Mouse (Mus musculus) intestine, postnatal 0 days (tissue): Measurements from ENCODE around the gene Dcp1b. TPM values are rescaled to one million over a fixed set of nuclear protein-coding genes. Genes with fewer than 3 reads are reported as not detected.

Source experiments
- ATAC-seq: fragments of 200-750 bp; cut with Nextera tagmentation; 2 replicates; pipeline ENCODE4 v1.8.0; 2017; ENCODE audit warnings: mild to moderate bottlenecking, moderate TSS enrichment, moderate library complexity
- H3K27ac ChIP-seq: fragments of 300-500 bp; sonication (generic); 2 replicates; pipeline ENCODE4 v1.5.1; 2014; ENCODE audit warnings: mild to moderate bottlenecking, low read depth, low read length, moderate library complexity
- H3K27me3 ChIP-seq: fragments of 300-500 bp; sonication (generic); replicated peaks from 2 replicates; pipeline ENCODE4 v1.6.1; 2014; ENCODE audit warnings: low read length, mixed read lengths; ENCODE audit not compliant: control insufficient read depth, insufficient read depth
- H3K36me3 ChIP-seq: fragments of 300-500 bp; sonication (generic); 2 replicates; pipeline ENCODE4 v1.6.1; 2014; ENCODE audit warnings: mild to moderate bottlenecking, moderate library complexity; ENCODE audit not compliant: control insufficient read depth, insufficient read depth
- H3K4me1 ChIP-seq: fragments of 300-500 bp; sonication (generic); replicated peaks from 2 replicates; pipeline ENCODE4 v1.6.1; 2014; ENCODE audit warnings: antibody characterized with exemption, low read length, mixed read lengths; ENCODE audit not compliant: control insufficient read depth, insufficient read depth
- H3K4me2 ChIP-seq: fragments of 300-500 bp; sonication (generic); replicated peaks from 2 replicates; pipeline ENCODE4 v1.6.1; 2014; ENCODE audit warnings: low read depth, mild to moderate bottlenecking, moderate library complexity
- H3K4me3 ChIP-seq: fragments of 300-500 bp; sonication (generic); 2 replicates; pipeline ENCODE4 v1.5.1; 2014; ENCODE audit warnings: low read depth, low read length
- H3K9ac ChIP-seq: fragments of 300-500 bp; sonication (generic); 2 replicates; pipeline ENCODE4 v1.6.1; 2014; ENCODE audit warnings: mild to moderate bottlenecking, low read depth, low read length
- H3K9me3 ChIP-seq: fragments of 300-500 bp; sonication (generic); 2 replicates; pipeline ENCODE4 v1.6.1; 2016; ENCODE audit warnings: mixed run types; ENCODE audit not compliant: control insufficient read depth
- CTCF ChIP-seq: sonication (generic); IDR thresholded peaks from 2 replicates; pipeline ENCODE4 v1.5.1; 2016; ENCODE audit warnings: low read depth, mild to moderate bottlenecking, control low read depth, antibody characterized with exemption, moderate library complexity
- WGBS: fragments of 180-500 bp; shearing (Covaris S2); extraction: QIAGEN DNeasy Blood & Tissue Kit; methylation state at CpG from one replicate; pipeline ENCODE4 v1.1.7; 2014; 5-methylcytosine and 5-hydroxymethylcytosine counted together
- polyA plus RNA-seq: library from polyadenylated mRNA; unstranded; fragments of >200 nt; fragmentation: Nextera tagmentation; extraction: Ambion mirVana; gene quantifications from 2 replicates; pipeline ENCODE4 v1.2.1, GENCODE M21; 2015

Dcp1b gene
- polyA plus RNA-seq, 1 experiment from 2014 or later, result 4.9 TPM

GRCm38 (mm10) chr6:119132863-119133262 is 42.2 kb upstream of the Dcp1b start:
- WGBS, result 85% methylated on average over 4 of the region's 4 CpGs
- Histone ChIP-seq H3K27me3 (no peaks in the 10 kb centered on the region), H3K27ac (no peak overlapping the region), H3K4me3 (no peak overlapping the region), H3K4me1 (no peaks in the 10 kb centered on the region), H3K36me3 (no peaks in the 10 kb centered on the region), H3K9ac (no peak overlapping the region), H3K4me2 (no peak overlapping the region), H3K9me3 (no peaks in the 10 kb centered on the region)
- no peak for ATAC-seq
- TF ChIP-seq CTCF, result no peak

DNA sequence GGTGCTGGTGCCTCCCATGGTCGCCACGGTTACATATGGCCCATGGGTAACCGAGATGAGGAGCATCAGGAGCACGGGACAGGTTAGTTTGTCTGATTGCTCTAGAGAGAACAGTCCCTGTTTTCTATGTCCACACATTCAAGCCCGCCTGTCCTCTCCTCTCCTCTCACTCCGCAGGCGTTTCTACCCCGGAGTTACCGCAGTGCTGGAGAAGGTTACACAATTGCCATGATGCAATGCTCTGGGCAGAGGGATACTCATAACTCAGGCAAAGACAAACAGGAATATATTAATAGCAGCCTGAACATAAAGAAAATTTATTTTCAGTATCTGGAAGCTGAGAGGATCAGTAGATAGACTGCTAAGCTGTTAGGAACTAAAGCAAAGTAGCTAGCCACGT is 37.3 kb upstream of the Dcp1b start:
- H3K9ac ChIP-seq, result no peak overlapping the region
- H3K4me3 ChIP-seq, result no peak overlapping the region
- H3K27me3 ChIP-seq, result peaks cover 18% of the 10 kb centered on the region; the same call in 1 of the 2 replicates
- H3K4me2 ChIP-seq, result no peak overlapping the region
- no peak overlapping the region for H3K27ac ChIP-seq
- H3K4me1 ChIP-seq, result no peaks in the 10 kb centered on the region
- H3K9me3 ChIP-seq, result no peaks in the 10 kb centered on the region
- no peak for ATAC-seq
- TF ChIP-seq CTCF, result no peak
- WGBS, result 78% methylated on average over 10 of the region's 10 CpGs
- no peaks in the 10 kb centered on the region for H3K36me3 ChIP-seq

DNA sequence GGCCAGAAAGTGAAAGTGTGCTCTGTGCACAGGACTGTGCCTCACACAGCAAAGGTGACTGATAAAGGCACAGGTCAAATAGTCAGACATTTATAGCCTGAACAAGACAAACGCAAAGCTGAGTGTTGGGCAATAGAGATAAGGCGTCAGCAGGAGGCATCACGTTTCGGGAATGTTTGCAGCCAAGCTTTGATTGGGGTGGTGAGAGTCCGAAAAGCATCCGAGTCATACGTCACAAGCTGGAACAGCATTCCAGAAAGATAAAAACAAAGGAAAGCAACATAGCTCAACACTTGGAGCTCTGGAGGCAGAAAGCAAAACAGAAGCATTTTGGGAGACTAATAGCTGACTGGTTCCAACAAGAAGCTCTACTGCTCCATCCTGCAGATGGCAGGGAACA is 35.5 kb upstream of the Dcp1b start:
- H3K27me3 ChIP-seq, result peaks cover 18% of the 10 kb centered on the region; the same call in 1 of the 2 replicates
- H3K4me2 ChIP-seq, result no peak overlapping the region
- no peak overlapping the region for H3K27ac ChIP-seq
- 13% methylated on average over 7 of the region's 7 CpGs for WGBS
- TF ChIP-seq CTCF, result no peak
- no peaks in the 10 kb centered on the region for H3K9me3 ChIP-seq
- no peaks in the 10 kb centered on the region for H3K4me1 ChIP-seq
- H3K4me3 ChIP-seq, result no peak overlapping the region
- 0 out of 2 replicates have a peak, but pooled peaks have one; percentile 38 for ATAC-seq
- H3K36me3 ChIP-seq, result no peaks in the 10 kb centered on the region
- H3K9ac ChIP-seq, result no peak overlapping the region

GRCm38 (mm10) chr6:119145109-119145508 is 29.9 kb upstream of the Dcp1b start:
- 25% methylated on average over 4 of the region's 4 CpGs for WGBS
- Histone ChIP-seq H3K4me2 (no peak overlapping the region), H3K27me3 (peaks cover 11% of the 10 kb centered on the region; the same call in 1 of the 2 replicates), H3K4me3 (no peak overlapping the region), H3K9me3 (no peaks in the 10 kb centered on the region), H3K4me1 (no peaks in the 10 kb centered on the region), H3K36me3 (no peaks in the 10 kb centered on the region), H3K27ac (no peak overlapping the region), H3K9ac (no peak overlapping the region)
- TF ChIP-seq CTCF, result no peak
- no peak for ATAC-seq

DNA sequence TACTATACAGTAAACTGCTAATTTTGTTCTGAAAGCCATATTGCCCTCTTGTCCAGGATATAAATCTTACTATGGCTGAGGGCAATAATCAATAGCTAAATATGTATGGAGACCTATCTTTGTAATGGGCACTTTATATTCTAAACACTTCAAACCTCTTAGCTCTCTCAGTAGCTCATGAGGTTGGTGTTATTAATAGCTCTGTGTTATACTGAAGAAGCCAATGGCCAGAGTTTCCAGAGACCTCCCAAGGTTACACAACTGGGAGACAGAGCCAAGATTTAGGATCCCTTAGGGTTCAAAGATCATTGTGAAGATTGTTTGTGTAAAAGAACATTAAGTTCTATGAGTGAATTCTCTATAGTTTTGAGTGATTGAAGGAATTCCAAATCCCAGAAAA is 9.4 kb upstream of the Dcp1b start:
- no peak overlapping the region for H3K27ac ChIP-seq
- H3K36me3 ChIP-seq, result no peaks in the 10 kb centered on the region
- no peak overlapping the region for H3K4me3 ChIP-seq
- H3K4me2 ChIP-seq, result no peak overlapping the region
- H3K9ac ChIP-seq, result no peak overlapping the region
- no peaks in the 10 kb centered on the region for H3K4me1 ChIP-seq
- no peak for ATAC-seq
- no peaks in the 10 kb centered on the region for H3K9me3 ChIP-seq
- H3K27me3 ChIP-seq, result no peaks in the 10 kb centered on the region; the same call in 1 of the 2 replicates
- TF ChIP-seq CTCF, result no peak

- Histone ChIP-seq H3K4me3 (peak overlapping the region; percentile 76), H3K27me3 (no peaks in the 10 kb centered on the region), H3K36me3 (no peaks in the 10 kb centered on the region), H3K27ac (no peak overlapping the region), H3K4me1 (no peaks in the 10 kb centered on the region), H3K4me2 (peak overlapping the region; percentile 77), H3K9me3 (no peaks in the 10 kb centered on the region), H3K9ac (no peak overlapping the region)
- 56% methylated on average over 12 of the region's 12 CpGs for WGBS
- TF ChIP-seq CTCF, result no peak
- no peak for ATAC-seq
Measured at GRCm38 (mm10) chr6:119174307-119175074, 562 bp upstream of the Dcp1b start.
